Mouse (Mus musculus): ENCODE results near the gene Ccser2. TPM values are rescaled to one million over a fixed set of nuclear protein-coding genes. Genes with fewer than 3 reads are reported as not detected.

The Ccser2 gene
- polyA plus RNA-seq, 1 experiment from 2014 or later, result 29.4 TPM

GRCm38 (mm10) chr14:36932038-36932437 is 36.5 kb downstream of the Ccser2 start:
- Histone ChIP-seq H3K9me3 (no peaks in the 10 kb centered on the region), H3K36me3 (no peaks in the 10 kb centered on the region), H3K4me3 (no peak overlapping the region), H3K27ac (no peak overlapping the region), H3K27me3 (ENCODE audit: insufficient read depth, poor library complexity, severe bottlenecking) (no peaks in the 10 kb centered on the region), H3K4me1 (no peaks in the 10 kb centered on the region)
- no peak for DNase-seq (ENCODE audit: low spot score)

GRCm38 (mm10) chr14:36923383-36923782 is 45.2 kb downstream of the Ccser2 start:
- Histone ChIP-seq H3K27me3 (ENCODE audit: insufficient read depth, poor library complexity, severe bottlenecking) (no peaks in the 10 kb centered on the region), H3K4me1 (no peaks in the 10 kb centered on the region), H3K27ac (no peak overlapping the region), H3K36me3 (peaks cover 6% of the 10 kb centered on the region; the same call in 1 of the 2 replicates), H3K4me3 (no peak overlapping the region), H3K9me3 (no peaks in the 10 kb centered on the region)
- DNase-seq (ENCODE audit: low spot score), result no peak
- 83% methylated on average over 3 of the region's 3 CpGs for WGBS

GRCm38 (mm10) chr14:36921346-36922049 is 47.1 kb downstream of the Ccser2 start:
- H3K4me1 ChIP-seq, result no peaks in the 10 kb centered on the region
- H3K4me3 ChIP-seq, result no peak overlapping the region
- no peak for DNase-seq (ENCODE audit: low spot score)
- no peak overlapping the region for H3K27ac ChIP-seq
- H3K27me3 ChIP-seq (ENCODE audit: insufficient read depth, poor library complexity, severe bottlenecking), result no peaks in the 10 kb centered on the region
- 84% methylated on average over 5 of the region's 5 CpGs for WGBS
- peaks cover 6% of the 10 kb centered on the region; the same call in 1 of the 2 replicates for H3K36me3 ChIP-seq
- H3K9me3 ChIP-seq, result no peaks in the 10 kb centered on the region

DNA sequence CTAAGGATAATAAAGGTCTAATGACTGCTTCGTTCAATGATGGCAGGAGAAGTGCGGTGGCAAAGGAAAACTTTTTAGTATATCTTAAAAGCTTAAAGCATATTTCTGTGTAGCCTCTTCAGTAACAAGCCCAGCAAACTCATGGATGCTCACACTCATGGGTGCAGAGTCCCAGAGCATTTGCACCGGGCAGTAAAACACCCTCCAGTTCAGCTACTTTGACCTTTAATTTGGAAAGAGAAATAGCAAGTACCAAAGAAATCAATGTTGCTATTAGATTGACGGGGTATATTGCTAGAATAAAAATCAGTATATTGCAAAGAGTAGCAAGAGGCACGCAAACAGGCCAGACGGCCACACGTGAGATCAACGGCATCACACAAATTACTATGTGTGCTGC is 48.7 kb downstream of the Ccser2 start:
- 0 out of 2 replicates have a peak, but pooled peaks cover 9% of the 10 kb centered on the region for H3K36me3 ChIP-seq
- H3K4me3 ChIP-seq, result no peak overlapping the region
- H3K27ac ChIP-seq, result peak overlapping the region; percentile 93
- no peak for DNase-seq (ENCODE audit: low spot score)
- 93% methylated on average over 8 of the region's 8 CpGs for WGBS
- no peaks in the 10 kb centered on the region for H3K4me1 ChIP-seq
- H3K9me3 ChIP-seq, result no peaks in the 10 kb centered on the region
- H3K27me3 ChIP-seq (ENCODE audit: insufficient read depth, poor library complexity, severe bottlenecking), result no peaks in the 10 kb centered on the region

DNA sequence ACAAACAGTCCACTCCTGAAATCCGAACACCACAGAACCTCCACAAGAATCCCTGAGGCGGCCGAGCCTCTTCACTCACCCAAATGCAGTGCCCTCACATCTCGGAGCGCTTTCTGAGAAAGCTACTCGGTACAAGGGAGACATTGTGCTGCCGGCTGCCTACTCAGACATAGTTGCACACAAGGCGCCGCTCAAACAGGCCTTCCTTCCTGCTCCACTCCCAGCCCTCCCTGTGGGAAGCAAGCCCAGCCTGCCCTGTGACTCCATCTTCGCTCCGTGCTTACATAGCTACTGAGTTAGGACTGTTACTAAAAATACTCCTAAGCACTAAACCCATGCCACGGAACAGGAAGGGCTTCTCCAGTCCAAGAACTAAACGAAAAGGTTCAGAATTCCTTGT is 49.4 kb downstream of the Ccser2 start:
- 0 out of 2 replicates have a peak, but pooled peaks cover 9% of the 10 kb centered on the region for H3K36me3 ChIP-seq
- H3K4me3 ChIP-seq, result peak overlapping the region; percentile 53
- no peaks in the 10 kb centered on the region for H3K9me3 ChIP-seq
- no peaks in the 10 kb centered on the region for H3K4me1 ChIP-seq
- 24% methylated on average over 13 of the region's 13 CpGs for WGBS
- peak overlapping the region; percentile 93 for H3K27ac ChIP-seq
- DNase-seq (ENCODE audit: low spot score), result peak; percentile 82
- no peaks in the 10 kb centered on the region for H3K27me3 ChIP-seq (ENCODE audit: insufficient read depth, poor library complexity, severe bottlenecking)

DNA sequence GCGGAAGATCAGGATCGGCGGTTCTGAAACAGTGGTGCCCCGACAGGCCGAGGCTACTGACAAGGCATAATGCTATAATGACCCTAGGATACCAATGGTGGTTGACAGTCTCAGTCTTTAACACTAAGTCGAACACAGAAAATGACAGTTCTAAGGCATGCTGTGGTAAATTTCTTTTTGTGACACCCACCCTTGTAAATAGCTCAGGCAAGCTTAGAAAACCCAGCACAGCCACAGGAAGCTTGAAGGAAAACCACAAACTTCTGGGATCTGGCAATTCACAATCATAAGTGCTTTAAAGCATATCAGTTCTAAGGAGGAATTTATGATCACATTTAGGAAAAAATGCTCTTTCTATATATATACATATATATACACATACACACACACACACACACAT is 53.4 kb downstream of the Ccser2 start:
- 86% methylated on average over 6 of the region's 6 CpGs for WGBS
- Histone ChIP-seq H3K4me3 (no peak overlapping the region), H3K36me3 (0 out of 2 replicates have a peak, but pooled peaks cover 7% of the 10 kb centered on the region), H3K9me3 (no peaks in the 10 kb centered on the region), H3K27me3 (ENCODE audit: insufficient read depth, poor library complexity, severe bottlenecking) (no peaks in the 10 kb centered on the region), H3K27ac (no peak overlapping the region), H3K4me1 (peaks cover 9% of the 10 kb centered on the region)
- DNase-seq (ENCODE audit: low spot score), result no peak

DNA sequence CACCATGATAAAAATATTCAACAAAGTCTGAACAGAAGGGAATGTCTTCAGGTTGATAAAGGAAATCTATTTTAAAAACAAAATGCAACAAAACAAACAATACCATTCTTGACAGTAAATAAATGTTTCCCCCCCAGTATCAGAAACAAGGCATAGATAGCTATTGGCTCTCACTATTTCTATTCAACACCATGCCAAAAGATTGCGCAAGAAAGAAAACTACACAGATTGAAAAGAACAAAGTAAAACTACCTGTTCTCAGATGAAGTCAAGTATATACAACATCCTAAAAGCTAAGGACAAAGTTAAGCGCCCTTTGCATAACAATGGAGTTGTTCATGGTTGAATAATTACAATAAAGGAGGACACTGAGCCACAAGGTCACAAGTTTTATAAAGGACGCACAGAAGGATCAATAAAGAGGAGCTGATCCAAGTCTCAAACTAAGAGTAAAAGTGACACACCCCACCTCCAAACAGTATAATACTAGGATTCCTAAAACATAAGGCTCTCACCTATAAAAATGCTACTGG is 54.0 kb downstream of the Ccser2 start:
- no peaks in the 10 kb centered on the region for H3K9me3 ChIP-seq
- 93% methylated on average over 3 of the region's 3 CpGs for WGBS

GRCm38 (mm10) chr14:36911738-36912137 is 56.8 kb downstream of the Ccser2 start:
- Histone ChIP-seq H3K4me3 (no peak overlapping the region), H3K36me3 (0 out of 2 replicates have a peak, but pooled peaks cover 17% of the 10 kb centered on the region), H3K27me3 (ENCODE audit: insufficient read depth, poor library complexity, severe bottlenecking) (no peaks in the 10 kb centered on the region), H3K9me3 (no peaks in the 10 kb centered on the region), H3K4me1 (peaks cover 9% of the 10 kb centered on the region), H3K27ac (peak overlapping the region; percentile 36; the same call in 1 of the 2 replicates)
- 44% methylated on average over 6 of the region's 6 CpGs for WGBS
- DNase-seq (ENCODE audit: low spot score), result no peak

More for the DNA sequence above, 54.0 kb downstream of the Ccser2 start:
- no peaks in the 10 kb centered on the region for H3K27me3 ChIP-seq (ENCODE audit: insufficient read depth, poor library complexity, severe bottlenecking)
- no peak for DNase-seq (ENCODE audit: low spot score)
- peaks cover 9% of the 10 kb centered on the region for H3K4me1 ChIP-seq
- no peak overlapping the region for H3K27ac ChIP-seq
- 0 out of 2 replicates have a peak, but pooled peaks cover 8% of the 10 kb centered on the region for H3K36me3 ChIP-seq
- H3K4me3 ChIP-seq, result no peak overlapping the region

DNA sequence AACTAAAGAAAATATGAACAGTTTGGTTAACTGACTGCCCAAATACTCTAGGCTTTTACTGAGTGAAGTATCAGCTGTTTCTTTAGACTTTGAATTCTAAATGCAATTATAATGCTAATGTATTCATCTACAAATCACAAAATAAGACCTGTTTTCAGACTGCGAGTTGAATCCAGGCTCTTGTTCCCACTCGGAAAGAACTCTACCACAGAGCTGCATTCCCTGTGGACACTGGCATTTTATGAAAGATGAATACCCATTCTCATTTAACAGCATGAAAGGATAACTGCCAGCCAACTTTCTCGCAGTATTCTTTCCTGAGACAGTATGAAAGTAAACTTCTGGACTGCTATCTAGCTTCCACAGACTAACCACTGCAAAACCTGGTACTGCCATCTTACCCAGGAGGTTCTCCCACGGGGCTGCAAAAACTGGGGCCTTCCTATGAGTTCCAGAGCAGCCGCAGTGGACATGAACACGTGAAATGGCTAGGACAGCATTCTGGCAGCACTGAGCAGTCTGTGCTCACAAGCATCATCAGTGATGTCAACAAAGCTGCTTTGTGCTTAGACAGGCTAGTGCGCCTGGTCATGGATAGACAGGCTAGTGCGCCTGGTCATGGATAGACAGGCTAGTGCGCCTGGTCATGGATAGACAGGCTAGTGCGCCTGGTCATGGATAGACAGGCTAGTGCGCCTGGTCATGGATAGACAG is 62.6 kb downstream of the Ccser2 start:
- Histone ChIP-seq H3K9me3 (no peaks in the 10 kb centered on the region), H3K27me3 (ENCODE audit: insufficient read depth, poor library complexity, severe bottlenecking) (no peaks in the 10 kb centered on the region), H3K27ac (no peak overlapping the region), H3K36me3 (peaks cover 13% of the 10 kb centered on the region; the same call in 1 of the 2 replicates), H3K4me1 (no peaks in the 10 kb centered on the region; the same call in 1 of the 2 replicates), H3K4me3 (no peak overlapping the region)
- no peak for DNase-seq (ENCODE audit: low spot score)
- WGBS, result 90% methylated on average over 10 of the region's 11 CpGs

- Histone ChIP-seq H3K36me3 (peaks cover 19% of the 10 kb centered on the region), H3K9me3 (no peaks in the 10 kb centered on the region), H3K27me3 (ENCODE audit: insufficient read depth, poor library complexity, severe bottlenecking) (no peaks in the 10 kb centered on the region), H3K4me1 (no peaks in the 10 kb centered on the region), H3K4me3 (no peak overlapping the region), H3K27ac (no peak overlapping the region)
- 82% methylated on average over 1 of the region's 1 CpGs for WGBS
- no peak for DNase-seq (ENCODE audit: low spot score)
Observed at GRCm38 (mm10) chr14:36904206-36904605, 64.4 kb downstream of the Ccser2 start.

- no peak for DNase-seq (ENCODE audit: low spot score)
- H3K4me1 ChIP-seq, result no peaks in the 10 kb centered on the region
- H3K36me3 ChIP-seq, result peaks cover 10% of the 10 kb centered on the region
- no peaks in the 10 kb centered on the region for H3K27me3 ChIP-seq (ENCODE audit: insufficient read depth, poor library complexity, severe bottlenecking)
- no peaks in the 10 kb centered on the region for H3K9me3 ChIP-seq
- H3K4me3 ChIP-seq, result no peak overlapping the region
- H3K27ac ChIP-seq, result no peak overlapping the region
Observed at GRCm38 (mm10) chr14:36900883-36901282, 67.7 kb downstream of the Ccser2 start.

DNA sequence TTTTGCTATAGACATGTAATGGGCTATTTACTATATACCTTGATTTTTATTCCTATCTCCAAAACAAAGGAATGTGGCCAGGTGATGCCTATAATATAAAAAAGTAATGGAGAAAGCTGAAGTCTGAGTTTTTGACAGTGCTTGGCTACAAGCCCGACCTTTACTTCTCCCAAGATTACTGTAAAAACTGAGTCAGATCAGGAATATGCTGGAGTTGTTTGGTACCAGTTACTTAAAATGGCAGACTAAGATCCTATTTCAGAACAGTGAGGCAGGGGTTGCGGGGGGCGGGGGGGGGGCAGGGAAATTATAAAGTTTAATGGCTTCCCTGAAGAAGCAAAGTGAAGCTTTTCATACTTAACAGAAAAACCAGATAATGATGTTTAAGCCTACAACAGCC is 73.9 kb downstream of the Ccser2 start:
- Histone ChIP-seq H3K27ac (no peak overlapping the region), H3K9me3 (no peaks in the 10 kb centered on the region), H3K4me1 (peaks cover 6% of the 10 kb centered on the region; the same call in 1 of the 2 replicates), H3K4me3 (no peak overlapping the region), H3K27me3 (ENCODE audit: insufficient read depth, poor library complexity, severe bottlenecking) (no peaks in the 10 kb centered on the region), H3K36me3 (peaks cover 6% of the 10 kb centered on the region; the same call in 1 of the 2 replicates)
- DNase-seq (ENCODE audit: low spot score), result no peak
- 89% methylated on average over 3 of the region's 3 CpGs for WGBS

DNA sequence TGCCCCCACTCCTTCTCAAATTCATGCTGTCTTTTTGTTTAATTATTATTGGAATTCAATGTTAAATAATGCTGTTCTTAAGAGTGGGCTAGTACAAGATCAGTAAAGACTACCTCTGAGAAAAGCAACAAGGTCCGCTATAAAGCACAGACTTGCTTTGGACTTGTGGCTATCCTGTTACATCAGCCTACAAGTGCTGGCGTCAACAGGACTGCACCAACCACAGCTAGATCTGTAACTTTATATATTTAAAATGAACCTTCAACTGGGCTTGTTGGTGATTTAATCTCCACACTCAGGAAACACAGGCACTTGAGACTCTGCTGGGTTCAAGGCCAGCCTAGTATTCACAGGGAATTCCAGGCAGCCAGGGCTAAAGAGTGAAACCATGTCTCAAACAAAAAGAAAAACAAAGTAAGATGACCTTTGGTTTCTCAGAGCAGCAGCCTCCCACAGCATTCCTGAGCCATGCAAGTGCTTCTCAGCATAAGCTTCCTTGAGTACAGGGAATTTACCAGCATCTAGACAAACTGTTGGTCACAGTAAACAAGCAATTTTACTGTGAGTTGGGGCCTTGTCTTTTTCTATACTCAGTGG is 75.7 kb downstream of the Ccser2 start:
- H3K27me3 ChIP-seq (ENCODE audit: insufficient read depth, poor library complexity, severe bottlenecking), result no peaks in the 10 kb centered on the region
- DNase-seq (ENCODE audit: low spot score), result no peak
- no peak overlapping the region for H3K4me3 ChIP-seq
- 74% methylated on average over 2 of the region's 2 CpGs for WGBS
- H3K9me3 ChIP-seq, result no peaks in the 10 kb centered on the region
- peaks cover 4% of the 10 kb centered on the region; the same call in 1 of the 2 replicates for H3K36me3 ChIP-seq
- H3K4me1 ChIP-seq, result peaks cover 6% of the 10 kb centered on the region; the same call in 1 of the 2 replicates
- H3K27ac ChIP-seq, result no peak overlapping the region
